ENCODE assay signal across 28 mouse cellular contexts in the genomic region with DNA sequence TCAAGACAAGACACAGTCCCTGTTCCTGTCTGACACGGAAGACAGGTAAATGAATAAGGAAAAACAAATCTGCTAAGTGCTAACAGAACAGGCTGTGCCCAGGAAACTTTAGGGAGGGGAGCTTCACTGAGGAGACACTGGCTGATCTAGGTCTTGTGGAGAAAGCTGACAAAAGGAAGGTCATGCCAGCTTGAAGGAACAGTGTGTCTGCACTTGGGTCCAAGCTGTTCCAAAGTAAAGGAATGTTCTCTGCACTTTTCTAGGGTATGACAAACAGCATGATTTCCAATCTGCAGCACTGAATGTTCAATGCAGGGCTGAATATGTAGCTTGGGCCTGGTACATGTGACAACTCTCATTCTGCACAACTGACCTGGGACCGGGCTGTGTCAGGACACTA.
"Had no signal": no experiment of that assay in that cellular context is flagged by ENCODE, and none has a peak within 500 bp of the region (broad histone marks: within the 10 kb centered on the region; RNA-seq: fewer than 3 reads in every experiment).

No protein-coding gene starts in this region.

- H3K4me1 ChIP-seq: embryonic facial prominence, embryonic 10.5 days; embryonic facial prominence, embryonic 12.5 days; embryonic facial prominence, embryonic 13.5 days; embryonic facial prominence, embryonic 15.5 days; forebrain, embryonic 10.5 days; forebrain, embryonic 12.5 days had no signal

- H3K27me3 ChIP-seq: embryonic facial prominence, embryonic 12.5 days; embryonic facial prominence, embryonic 13.5 days; embryonic facial prominence, embryonic 15.5 days; forebrain, embryonic 12.5 days; forebrain, embryonic 13.5 days; forebrain, embryonic 15.5 days had no signal

- H3K36me3 ChIP-seq: embryonic facial prominence, embryonic 12.5 days; embryonic facial prominence, embryonic 15.5 days; forebrain, embryonic 12.5 days; forebrain, embryonic 15.5 days had no signal

- H3K4me2 ChIP-seq: embryonic facial prominence, embryonic 12.5 days; embryonic facial prominence, embryonic 13.5 days; embryonic facial prominence, embryonic 15.5 days; forebrain, embryonic 12.5 days; forebrain, embryonic 13.5 days; forebrain, embryonic 15.5 days had no signal

- H3K9me3 ChIP-seq: embryonic facial prominence, embryonic 10.5 days; embryonic facial prominence, embryonic 12.5 days; embryonic facial prominence, embryonic 13.5 days; embryonic facial prominence, embryonic 15.5 days; forebrain, embryonic 10.5 days; forebrain, embryonic 12.5 days; forebrain, embryonic 13.5 days; forebrain, embryonic 15.5 days had no signal

- DNase-seq: cerebellum, adult 2 months; cerebellum, adult 8-10 months; cerebellum, adult 9-10 months; cerebellum, adult 9-11 months; cerebellum, postnatal 10 days; cerebellum, postnatal 14 days; cerebellum, postnatal 25 days; cerebellum, postnatal 36 days; embryo, embryonic 11 days; forebrain, postnatal 0 days; gastrocnemius, adult 2 months; gastrocnemius, postnatal 10 days; gastrocnemius, postnatal 14 days; gastrocnemius, postnatal 25 days; gastrocnemius, postnatal 36 days; heart, adult 11 months; heart, adult 18-20 months; heart, adult 2 months had no signal

- H3K4me3 ChIP-seq: embryonic facial prominence, embryonic 10.5 days; embryonic facial prominence, embryonic 12.5 days; embryonic facial prominence, embryonic 13.5 days; embryonic facial prominence, embryonic 15.5 days; erythroblast, embryonic 14.5 days; forebrain, embryonic 10.5 days; forebrain, embryonic 12.5 days; forebrain, embryonic 13.5 days; forebrain, embryonic 15.5 days; gastrocnemius, adult 2 months; heart, adult 2 months had no signal

- H3K9ac ChIP-seq: embryonic facial prominence, embryonic 12.5 days; embryonic facial prominence, embryonic 13.5 days; embryonic facial prominence, embryonic 15.5 days; forebrain, embryonic 12.5 days; forebrain, embryonic 13.5 days; forebrain, embryonic 15.5 days; forebrain, postnatal 0 days had no signal

- H3K27ac ChIP-seq: embryonic facial prominence, embryonic 10.5 days; embryonic facial prominence, embryonic 12.5 days; embryonic facial prominence, embryonic 13.5 days; embryonic facial prominence, embryonic 15.5 days; forebrain, embryonic 10.5 days; forebrain, embryonic 12.5 days; forebrain, embryonic 13.5 days; forebrain, embryonic 15.5 days; gastrocnemius, adult 2 months; heart, adult 2 months had no signal

- ATAC-seq: forebrain, embryonic 13.5 days; forebrain, embryonic 15.5 days; forebrain, embryonic 16.5 days; forebrain, postnatal 0 days had no signal
